In genomic region chr11:74768045-74768444, GRCm38 (mm10) we compare ENCODE assay signal across 8 mouse cellular contexts. TPM values are rescaled to one million over a fixed set of nuclear protein-coding genes. Genes with fewer than 3 reads are reported as not detected.
A peak's percentile ranks its signal among the peaks of the same experiment; 100 is the strongest.
DNase-seq lines count a peak whose midpoint lies in the region; ATAC-seq and TF ChIP-seq lines count a peak whose summit lies in the region.

No protein-coding gene starts in this region.

- no peak overlapping the region for H3K9ac ChIP-seq in midbrain, embryonic 14.5 days (replicated peaks; ENCODE audit: low read length)
- H3K9ac ChIP-seq in midbrain, embryonic 15.5 days: no peak overlapping the region
- H3K9ac ChIP-seq in stomach, postnatal 0 days (ENCODE audit: low read length): no peak overlapping the region

- no peak for TF ChIP-seq EP300 in stomach, postnatal 0 days (optimal IDR thresholded peaks at IDR 0.05)

- no peaks in the 10 kb centered on the region for H3K9me3 ChIP-seq in midbrain, embryonic 14.5 days (ENCODE audit: control insufficient read depth, low read length)
- no peaks in the 10 kb centered on the region for H3K9me3 ChIP-seq in midbrain, embryonic 15.5 days
- H3K9me3 ChIP-seq in stomach, postnatal 0 days (ENCODE audit: control insufficient read depth, low read length): no peaks in the 10 kb centered on the region

- H3K4me2 ChIP-seq in midbrain, embryonic 14.5 days (ENCODE audit: low read length): no peak overlapping the region
- no peak overlapping the region for H3K4me2 ChIP-seq in midbrain, embryonic 15.5 days
- no peak overlapping the region for H3K4me2 ChIP-seq in stomach, postnatal 0 days (replicated peaks; ENCODE audit: low read depth)

- no peak overlapping the region for H3K4me3 ChIP-seq in midbrain, embryonic 14.5 days (replicated peaks; ENCODE audit: low read depth, low read length)
- no peak overlapping the region for H3K4me3 ChIP-seq in midbrain, embryonic 15.5 days
- no peak overlapping the region for H3K4me3 ChIP-seq in lung, adult 2 months (replicated peaks; ENCODE audit: extremely low read depth, low read depth, low read length)
- H3K4me3 ChIP-seq in stomach, postnatal 0 days (ENCODE audit: low read depth, low read length): no peak overlapping the region

- peak; percentile 70 for DNase-seq in embryo, embryonic 10 days (ENCODE audit: low spot score)
- no peak for DNase-seq in embryo, embryonic 9.5 days (ENCODE audit: extremely low spot score)
- DNase-seq in midbrain, embryonic 14.5 days: peak; percentile 46
- peak; percentile 68 for DNase-seq in embryo, embryonic 10.5 days (ENCODE audit: low spot score)
- peak; percentile 30 for DNase-seq in lung, adult 2 months
- DNase-seq in stomach, postnatal 0 days (ENCODE audit: low spot score): peak; percentile 41
- DNase-seq in right cerebral cortex, adult 2 months (ENCODE audit: low spot score in 2 of 2): no peak

- peaks cover 19% of the 10 kb centered on the region for H3K4me1 ChIP-seq in midbrain, embryonic 14.5 days (ENCODE audit: control insufficient read depth, insufficient read depth, low read length)
- H3K4me1 ChIP-seq in midbrain, embryonic 15.5 days: peaks cover 26% of the 10 kb centered on the region
- H3K4me1 ChIP-seq in lung, adult 2 months (ENCODE audit: control insufficient read depth, insufficient read depth, low read length): peaks cover 6% of the 10 kb centered on the region
- no peaks in the 10 kb centered on the region for H3K4me1 ChIP-seq in stomach, postnatal 0 days (replicated peaks; ENCODE audit: control insufficient read depth, insufficient read depth)

- H3K27me3 ChIP-seq in midbrain, embryonic 14.5 days (ENCODE audit: control insufficient read depth, insufficient read depth, low read length): no peaks in the 10 kb centered on the region
- H3K27me3 ChIP-seq in midbrain, embryonic 15.5 days (replicated peaks): no peaks in the 10 kb centered on the region
- no peaks in the 10 kb centered on the region for H3K27me3 ChIP-seq in stomach, postnatal 0 days (ENCODE audit: control insufficient read depth, insufficient read depth, low read length)

- peak; percentile 68 for TF ChIP-seq CTCF in lung, adult 2 months (IDR thresholded peaks at IDR 0.05; ENCODE audit: insufficient read depth, low read length)
- peak; percentile 70 for TF ChIP-seq CTCF in stomach, postnatal 0 days (IDR thresholded peaks at IDR 0.05; ENCODE audit: low read depth)

- no peak for TF ChIP-seq POLR2A in lung, adult 2 months (IDR thresholded peaks at IDR 0.05; ENCODE audit: borderline replicate concordance, extremely low read depth, low read depth, low read length)

- no peak overlapping the region for H3K27ac ChIP-seq in midbrain, embryonic 14.5 days (replicated peaks; ENCODE audit: low read depth, low read length)
- H3K27ac ChIP-seq in midbrain, embryonic 15.5 days: no peak overlapping the region
- H3K27ac ChIP-seq in stomach, postnatal 0 days (replicated peaks): no peak overlapping the region

- ATAC-seq in midbrain, embryonic 14.5 days (ENCODE audit: low FRiP score, low TSS enrichment): no peak
- no peak for ATAC-seq in midbrain, embryonic 15.5 days (replicated peaks)
- no peak for ATAC-seq in stomach, postnatal 0 days (ENCODE audit: low FRiP score, low TSS enrichment)

- no peaks in the 10 kb centered on the region for H3K36me3 ChIP-seq in midbrain, embryonic 14.5 days (ENCODE audit: control insufficient read depth, insufficient read depth, low read length)
- H3K36me3 ChIP-seq in midbrain, embryonic 15.5 days (replicated peaks): no peaks in the 10 kb centered on the region
- no peaks in the 10 kb centered on the region for H3K36me3 ChIP-seq in stomach, postnatal 0 days (ENCODE audit: control insufficient read depth, insufficient read depth, low read length)

- WGBS in midbrain, embryonic 14.5 days: 36% methylated on average over 5 of the region's 6 CpGs
- 31% methylated on average over 6 of the region's 6 CpGs for WGBS in midbrain, embryonic 15.5 days
- WGBS in lung, adult 2 months: 38% methylated on average over 6 of the region's 6 CpGs
- WGBS in stomach, postnatal 0 days: 40% methylated on average over 6 of the region's 6 CpGs

RNA-seq across cellular contexts. Expression of gene Mettl16, which starts 2.6 kb away (rescaled TPM):
- 34.4 and 41.1 TPM in 2 replicates for polyA plus RNA-seq in midbrain, embryonic 14.5 days (2014; fragmentation: Nextera tagmentation; extraction: Ambion mirVana)
- polyA plus RNA-seq in midbrain, embryonic 15.5 days (2015; fragmentation: Nextera tagmentation; extraction: Ambion mirVana): 55.2 TPM in 2 replicates
- polyA plus RNA-seq in lung, adult 2 months (2012; rRNA removed): 2.5 and 2.6 TPM in 2 replicates
- 13.4 and 13.9 TPM in 2 replicates for polyA plus RNA-seq in stomach, postnatal 0 days (2015; fragmentation: Nextera tagmentation; extraction: Ambion mirVana)

RNA-seq across cellular contexts. Expression of gene Pafah1b1, which starts 43.6 kb away (rescaled TPM):
- 105 and 120 TPM in 2 replicates for polyA plus RNA-seq in midbrain, embryonic 14.5 days (2014; fragmentation: Nextera tagmentation; extraction: Ambion mirVana)
- polyA plus RNA-seq in midbrain, embryonic 15.5 days (2015; fragmentation: Nextera tagmentation; extraction: Ambion mirVana): 45.0 and 47.9 TPM in 2 replicates
- 15.3 and 28.8 TPM in 2 replicates for polyA plus RNA-seq in lung, adult 2 months (2012; rRNA removed)
- polyA plus RNA-seq in stomach, postnatal 0 days (2015; fragmentation: Nextera tagmentation; extraction: Ambion mirVana): 47.5 and 51.7 TPM in 2 replicates

Comparison
In these comparisons a context has a peak if more than half of its experiments do, and no peak if none do; other contexts are left out.
1. DNase-seq: peak in embryo, embryonic 10 days (single experiment), midbrain, embryonic 14.5 days (single experiment), embryo, embryonic 10.5 days (single experiment), lung, adult 2 months (single experiment) and stomach, postnatal 0 days (single experiment); none in embryo, embryonic 9.5 days (single experiment) and right cerebral cortex, adult 2 months (0 of 2).